Mouse (Mus musculus) liver, adult 2 months (tissue): Measurements from ENCODE around the gene Hps6. TPM values are rescaled to one million over a fixed set of nuclear protein-coding genes. Genes with fewer than 3 reads are reported as not detected.
A peak's percentile ranks its signal among the peaks of the same experiment; 100 is the strongest.
"Not testable (repeated sequence)": the region's sequence is repeated elsewhere in the genome, so short reads cannot be mapped to it uniquely, and the experiment has no call there.

Source experiments
- DNase-seq: peaks from one replicate; pipeline ENCODE4 v3.0.0-alpha.2; 2011; ENCODE audit warnings: low read depth, low spot score; ENCODE audit errors: extremely low read depth
- H3K27ac ChIP-seq: fragments of 200-500 bp; replicated peaks from 2 replicates; pipeline ENCODE4 v1.5.1; 2012; ENCODE audit warnings: low read depth, mild to moderate bottlenecking, control low read depth, inconsistent platforms, low read length; ENCODE audit not compliant: insufficient read depth
- H3K27me3 ChIP-seq: fragments of 200-500 bp; 2 replicates; pipeline ENCODE4 v1.6.1; 2012; ENCODE audit warnings: mild to moderate bottlenecking, moderate library complexity, low read length, inconsistent platforms; ENCODE audit not compliant: control insufficient read depth, insufficient read depth
- H3K36me3 ChIP-seq: fragments of 200-500 bp; 2 replicates; pipeline ENCODE4 v1.6.1; 2012; ENCODE audit warnings: low read length, inconsistent platforms; ENCODE audit not compliant: control insufficient read depth, insufficient read depth
- H3K4me1 ChIP-seq: fragments of 200-500 bp; 2 replicates; pipeline ENCODE4 v1.6.1; 2011; ENCODE audit warnings: low read length; ENCODE audit not compliant: control insufficient read depth, insufficient read depth
- H3K4me3 ChIP-seq: fragments of 200-500 bp; 2 replicates; pipeline ENCODE4 v1.5.1; 2011; ENCODE audit warnings: low read depth, mild to moderate bottlenecking, control low read depth, low read length, moderate library complexity; ENCODE audit not compliant: insufficient read depth
- H3K79me2 ChIP-seq: fragments of 200-500 bp; 2 replicates; pipeline ENCODE4 v1.6.1; 2012; ENCODE audit warnings: inconsistent platforms, mild to moderate bottlenecking, low read length, moderate library complexity; ENCODE audit not compliant: control insufficient read depth, insufficient read depth
- H3K9ac ChIP-seq: fragments of 200-500 bp; 2 replicates; pipeline ENCODE4 v1.6.1; 2012; ENCODE audit warnings: low read depth, mild to moderate bottlenecking, control low read depth, inconsistent platforms, low read length
- CTCF ChIP-seq: fragments of 200-500 bp; IDR thresholded peaks from 2 replicates; pipeline ENCODE4 v1.5.1; 2011; ENCODE audit warnings: low read depth, low read length, control low read depth
- POLR2A ChIP-seq: fragments of 200-500 bp; IDR thresholded peaks from 2 replicates; pipeline ENCODE4 v1.6.1; 2011; ENCODE audit warnings: low read length, control low read depth; ENCODE audit not compliant: insufficient read depth; ENCODE audit errors: extremely low read depth
- WGBS: fragments of 180-500 bp; shearing (Covaris S2); methylation state at CpG from one replicate; pipeline ENCODE4 v1.1.7; 2018; 5-methylcytosine and 5-hydroxymethylcytosine counted together
- polyA plus RNA-seq: library from polyadenylated mRNA; depleted of rRNA; stranded (reverse); fragments of >200 nt; gene quantifications from 2 replicates; pipeline ENCODE4 v1.2.3, GENCODE M21; 2012; rRNA removed
- total RNA-seq: library from RNA; depleted of rRNA; stranded (reverse); fragments of >200 nt; gene quantifications from 2 replicates; pipeline ENCODE4 v1.2.3, GENCODE M21; 2014; rRNA removed

Hps6 gene
- total RNA-seq (2.3 and 2.9 TPM in 2 replicates), polyA plus RNA-seq (3.2 TPM in 2 replicates)

DNA sequence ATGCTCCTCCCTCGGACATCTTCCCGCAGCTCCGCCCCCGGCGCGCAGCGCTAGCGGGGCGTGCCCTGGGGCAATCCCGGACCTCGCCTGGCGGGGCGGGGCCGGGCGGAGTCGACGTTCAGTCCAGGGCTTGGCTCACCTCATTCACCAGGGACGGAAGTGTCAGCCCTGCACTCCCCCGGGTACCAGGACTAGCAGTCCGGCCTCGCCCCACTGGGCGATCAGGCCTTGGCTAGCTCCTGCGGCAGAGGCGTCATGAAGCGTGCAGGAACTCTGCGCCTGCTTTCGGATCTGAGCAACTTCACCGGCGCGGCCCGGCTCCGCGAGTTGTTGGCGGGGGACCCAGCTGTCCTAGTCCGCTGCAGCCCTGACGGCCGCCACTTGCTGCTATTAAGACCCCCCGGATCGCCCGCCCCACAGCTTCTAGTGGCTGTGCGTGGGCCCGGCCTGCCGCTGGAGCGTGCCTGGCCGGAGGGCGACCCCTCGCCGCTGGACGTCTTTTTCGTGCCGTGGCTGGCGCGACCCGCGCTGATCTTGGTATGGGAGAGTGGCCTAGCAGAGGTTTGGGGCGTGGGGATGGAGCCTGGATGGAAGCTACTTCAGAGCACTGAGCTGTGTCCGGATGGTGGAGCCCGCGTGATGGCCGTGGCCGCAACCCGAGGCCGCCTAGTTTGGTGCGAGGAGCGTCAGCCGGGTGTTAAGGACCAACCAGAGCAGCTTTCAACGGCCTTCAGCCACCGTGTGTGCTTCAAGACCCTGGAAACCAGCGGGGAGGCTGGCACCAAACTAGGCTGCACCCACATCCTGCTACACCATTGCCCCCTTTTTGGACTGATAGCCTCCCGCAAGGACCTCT, at the start of gene Hps6:
Hps6 (plus strand) TSS at position 138 of the 856 bp plus-strand sequence.
- TF ChIP-seq CTCF = no peak
- peak; percentile 85 for TF ChIP-seq POLR2A
- Histone ChIP-seq H3K27ac (peak within 1 kb of the TSS; percentile 23; the same call in 1 of the 2 replicates), H3K27me3 (no peaks in the 10 kb centered on the region), H3K79me2 (peaks cover 5% of the 10 kb centered on the region; the same call in 1 of the 2 replicates), H3K9ac (peak within 1 kb of the TSS; percentile 77), H3K4me1 (peaks cover 5% of the 10 kb centered on the region; the same call in 1 of the 2 replicates), H3K36me3 (no peaks in the 10 kb centered on the region), H3K4me3 (peak within 1 kb of the TSS; percentile 76)
- WGBS = 3% methylated on average over 70 of the region's 70 CpGs
- DNase-seq = peak; percentile 85

DNA sequence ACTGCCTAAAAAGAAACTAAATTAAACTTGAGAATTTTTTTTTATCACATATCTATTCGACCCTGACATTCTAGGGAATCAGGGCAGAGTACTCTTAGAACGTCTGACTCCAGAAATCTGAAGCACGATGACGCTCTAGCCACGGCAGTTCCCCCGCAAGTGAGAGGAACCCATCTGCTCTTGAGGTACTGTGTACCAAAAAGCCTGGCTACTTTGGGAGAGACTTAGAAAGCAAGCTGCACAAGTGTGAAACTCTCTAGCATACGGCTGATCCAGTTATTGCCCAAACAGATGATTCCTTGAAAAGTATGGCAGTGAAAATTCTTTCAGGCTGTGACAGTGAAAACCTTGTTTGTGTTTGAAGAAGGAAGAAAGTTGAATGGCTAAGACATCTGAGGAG, 46.6 kb upstream of the Hps6 start:
- no peak for DNase-seq
- Histone ChIP-seq H3K36me3 (peaks cover 25% of the 10 kb centered on the region), H3K4me1 (no peaks in the 10 kb centered on the region), H3K4me3 (no peak overlapping the region), H3K9ac (no peak overlapping the region), H3K27ac (no peak overlapping the region), H3K27me3 (no peaks in the 10 kb centered on the region), H3K79me2 (no peaks in the 10 kb centered on the region)
- 84% methylated on average over 7 of the region's 7 CpGs for WGBS
- TF ChIP-seq CTCF = no peak
- no peak for TF ChIP-seq POLR2A

DNA sequence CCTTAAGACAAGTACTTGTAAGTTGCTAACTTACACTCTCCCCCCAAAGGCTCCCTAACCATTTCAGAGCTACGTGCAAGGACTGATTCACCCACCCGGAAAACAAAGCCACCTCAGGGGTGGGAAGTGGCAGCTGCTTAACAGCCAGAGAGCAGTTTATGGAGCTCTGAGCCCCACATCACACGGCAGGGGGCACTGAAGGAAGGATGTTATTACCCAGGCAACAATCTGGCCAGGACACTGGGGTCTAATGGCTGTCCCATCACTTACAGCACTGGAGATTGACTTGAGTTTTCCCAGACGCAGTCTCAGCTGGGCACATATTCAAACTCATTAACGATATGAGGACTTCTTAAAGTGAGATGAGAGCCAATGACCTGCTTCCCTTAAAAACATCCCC, 42.5 kb upstream of the Hps6 start:
- H3K4me3 ChIP-seq = no peak overlapping the region
- peak; percentile 32 for DNase-seq
- peaks cover 29% of the 10 kb centered on the region for H3K36me3 ChIP-seq
- H3K27me3 ChIP-seq = no peaks in the 10 kb centered on the region
- no peaks in the 10 kb centered on the region for H3K4me1 ChIP-seq
- no peak overlapping the region for H3K27ac ChIP-seq
- no peak for TF ChIP-seq CTCF
- TF ChIP-seq POLR2A = no peak
- 83% methylated on average over 5 of the region's 5 CpGs for WGBS
- H3K9ac ChIP-seq = no peak overlapping the region
- no peaks in the 10 kb centered on the region for H3K79me2 ChIP-seq

DNA sequence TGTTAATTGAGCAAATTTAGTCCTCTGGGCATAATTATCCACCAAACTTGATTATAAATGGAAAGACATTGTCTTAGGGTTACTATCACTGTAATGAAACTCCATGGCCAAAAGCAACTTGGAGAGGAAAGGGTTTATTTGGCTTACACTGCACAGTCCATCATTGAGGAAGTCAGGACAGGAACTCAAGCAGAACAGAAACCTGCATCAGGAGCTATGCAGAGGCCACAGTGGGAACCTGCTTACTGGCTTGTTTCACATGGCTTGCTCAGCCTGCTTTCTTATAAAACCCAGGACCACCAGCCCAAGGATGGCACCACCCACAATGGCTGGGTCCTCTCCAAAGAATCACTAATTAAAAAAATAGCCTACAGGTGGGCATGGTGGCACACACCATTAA, 18.9 kb upstream of the Hps6 start:
- Histone ChIP-seq H3K4me1 (no peaks in the 10 kb centered on the region), H3K27ac (no peak overlapping the region), H3K27me3 (no peaks in the 10 kb centered on the region), H3K36me3 (peaks cover 2% of the 10 kb centered on the region), H3K79me2 (no peaks in the 10 kb centered on the region; the same call in 1 of the 2 replicates), H3K9ac (no peak overlapping the region), H3K4me3 (no peak overlapping the region)
- TF ChIP-seq CTCF (no peak), POLR2A (no peak)
- no peak for DNase-seq

DNA sequence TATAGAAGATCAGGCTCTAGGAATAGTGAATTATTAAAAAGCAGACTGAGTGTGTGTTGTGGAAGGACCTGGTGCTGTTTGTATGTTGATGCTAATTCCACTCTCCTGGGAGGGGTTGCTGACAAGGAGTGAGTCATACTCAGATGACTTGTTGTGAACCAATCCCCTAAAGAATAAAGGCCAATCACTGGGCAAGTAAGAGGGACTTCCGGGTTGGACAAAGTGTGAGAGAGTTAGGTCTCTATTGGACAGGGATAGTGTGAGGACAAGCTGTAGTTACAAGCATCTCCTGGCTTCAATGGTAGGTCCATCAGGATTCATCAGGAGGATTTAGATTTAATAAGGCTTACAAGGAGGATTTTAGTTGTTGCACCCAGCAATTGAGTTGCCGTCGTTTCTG, 15.1 kb upstream of the Hps6 start:
- Histone ChIP-seq H3K4me3 (no peak overlapping the region), H3K9ac (no peak overlapping the region), H3K36me3 (peaks cover 2% of the 10 kb centered on the region), H3K79me2 (peaks cover 3% of the 10 kb centered on the region; the same call in 1 of the 2 replicates), H3K4me1 (no peaks in the 10 kb centered on the region), H3K27ac (no peak overlapping the region), H3K27me3 (no peaks in the 10 kb centered on the region)
- no peak for DNase-seq
- whole genome bisulfite sequencing = 91% methylated on average over 3 of the region's 3 CpGs
- TF ChIP-seq POLR2A = no peak
- no peak for TF ChIP-seq CTCF

DNA sequence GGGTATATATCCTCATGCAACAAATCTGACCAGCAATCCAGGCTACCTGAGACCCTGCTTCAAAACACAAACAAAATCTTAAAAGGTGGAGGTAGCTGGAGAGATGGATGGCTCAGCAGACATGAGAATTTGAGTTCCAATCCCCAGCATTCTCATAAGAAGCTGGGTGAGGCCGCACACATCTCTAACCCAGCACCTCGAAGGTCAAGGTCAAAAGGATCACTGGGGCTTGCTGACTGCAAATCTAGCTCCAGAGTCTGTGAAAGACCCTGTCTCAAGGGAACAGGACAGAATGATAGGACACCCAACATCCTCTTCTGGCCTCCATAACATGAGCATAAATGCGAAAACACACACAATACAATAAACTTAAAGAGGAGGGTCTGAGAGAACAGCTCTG, 12.1 kb upstream of the Hps6 start:
- 84% methylated on average over 3 of the region's 3 CpGs for WGBS
- H3K27ac ChIP-seq = no peak overlapping the region
- H3K9ac ChIP-seq = no peak overlapping the region
- H3K36me3 ChIP-seq = peaks cover 2% of the 10 kb centered on the region
- H3K4me3 ChIP-seq = no peak overlapping the region
- no peaks in the 10 kb centered on the region for H3K27me3 ChIP-seq
- no peak for DNase-seq
- H3K79me2 ChIP-seq = peaks cover 3% of the 10 kb centered on the region; the same call in 1 of the 2 replicates
- no peak for TF ChIP-seq POLR2A
- TF ChIP-seq CTCF = no peak
- no peaks in the 10 kb centered on the region for H3K4me1 ChIP-seq

DNA sequence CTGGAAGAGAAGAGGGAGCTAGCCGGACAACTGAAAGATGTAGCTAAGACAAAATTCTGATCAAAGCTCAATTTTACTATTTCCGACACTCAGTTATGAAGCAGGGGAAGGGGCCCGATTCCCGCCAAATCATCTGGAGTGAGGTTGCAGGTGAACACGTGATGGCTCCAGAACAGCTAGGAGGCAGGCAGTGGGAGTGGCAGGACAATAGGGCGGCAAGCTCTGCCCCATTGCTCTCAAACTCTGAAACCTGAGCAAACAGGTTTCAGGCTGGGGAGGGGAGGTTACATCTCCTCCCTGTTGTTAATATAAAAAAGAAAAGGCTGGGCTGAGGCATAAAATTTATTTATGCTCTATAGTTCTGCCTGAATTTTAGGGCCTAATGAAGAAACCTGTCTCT, 9.9 kb upstream of the Hps6 start:
- peak; percentile 32 for DNase-seq
- not testable (repeated sequence) for H3K79me2 ChIP-seq, H3K9ac ChIP-seq, H3K4me1 ChIP-seq, H3K4me3 ChIP-seq, H3K36me3 ChIP-seq, H3K27me3 ChIP-seq, H3K27ac ChIP-seq
- 74% methylated on average over 6 of the region's 6 CpGs for WGBS
